Mouse (Mus musculus) urinary bladder, postnatal 14 days (tissue): ENCODE measurements around the gene Coq8a.

Experiments used
- DNase-seq: peaks from one replicate; pipeline ENCODE4 v3.0.0; 2021; ENCODE audit warnings: low spot score

The Coq8a gene

DNA sequence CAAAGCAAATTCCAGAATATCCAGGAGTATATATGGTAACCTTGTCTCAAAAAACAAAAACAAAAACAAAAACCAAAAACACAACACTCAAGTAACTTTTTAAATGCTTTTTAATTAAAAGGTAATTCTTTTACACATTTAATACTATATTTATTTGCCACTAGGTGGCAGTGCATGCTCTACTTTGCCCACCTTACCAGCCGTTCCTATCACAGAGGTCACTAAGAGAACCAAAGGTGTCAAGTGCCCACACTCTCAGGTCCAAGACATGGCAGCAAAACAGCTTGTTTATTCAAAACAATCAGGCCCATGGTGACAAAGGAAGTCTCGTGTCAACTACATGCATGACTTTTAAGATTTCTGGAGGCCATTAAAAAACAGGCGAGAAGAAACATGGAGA, 24.2 kb downstream of the Coq8a start:
- DNase-seq = no peak

DNA sequence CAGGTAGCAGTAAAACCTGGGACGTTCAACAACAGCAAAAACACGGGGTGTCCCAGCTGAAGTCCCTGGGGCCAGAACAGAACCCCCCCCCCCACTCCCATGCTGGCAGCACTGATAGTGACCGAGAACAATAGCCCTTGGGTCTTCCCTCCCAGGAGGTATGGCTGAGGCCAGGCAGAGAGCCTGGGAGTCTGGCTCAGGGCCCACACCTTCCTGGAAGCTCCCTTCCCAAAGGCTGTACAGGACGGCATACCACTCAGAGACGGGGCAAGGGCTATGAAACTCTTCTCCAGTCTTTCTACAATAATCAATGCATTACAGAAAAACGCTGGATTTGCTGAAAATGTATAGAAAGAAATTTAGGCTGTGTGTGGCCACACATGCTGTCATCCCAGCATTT, 24.7 kb downstream of the Coq8a start:
- no peak for DNase-seq

DNA sequence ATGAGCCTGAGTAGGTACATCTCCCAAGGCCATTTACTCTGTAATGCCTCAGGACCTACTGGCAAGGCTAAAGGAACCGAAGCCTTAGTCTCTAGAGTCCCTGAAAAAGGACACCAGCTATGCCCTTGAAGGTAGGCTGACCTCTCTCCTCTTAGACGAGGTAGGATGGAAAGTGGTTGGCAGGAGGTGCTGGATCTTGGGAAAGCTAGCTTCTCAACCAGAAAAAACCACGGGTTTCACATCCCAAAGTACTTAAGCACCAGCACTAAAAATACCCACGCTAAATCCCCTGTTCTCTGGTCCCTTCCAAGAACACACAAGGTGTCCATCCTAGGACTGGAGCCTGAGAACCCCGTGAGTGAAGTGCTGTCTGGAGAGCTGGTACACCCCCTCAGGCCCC, 26.4 kb downstream of the Coq8a start:
- no peak for DNase-seq

DNA sequence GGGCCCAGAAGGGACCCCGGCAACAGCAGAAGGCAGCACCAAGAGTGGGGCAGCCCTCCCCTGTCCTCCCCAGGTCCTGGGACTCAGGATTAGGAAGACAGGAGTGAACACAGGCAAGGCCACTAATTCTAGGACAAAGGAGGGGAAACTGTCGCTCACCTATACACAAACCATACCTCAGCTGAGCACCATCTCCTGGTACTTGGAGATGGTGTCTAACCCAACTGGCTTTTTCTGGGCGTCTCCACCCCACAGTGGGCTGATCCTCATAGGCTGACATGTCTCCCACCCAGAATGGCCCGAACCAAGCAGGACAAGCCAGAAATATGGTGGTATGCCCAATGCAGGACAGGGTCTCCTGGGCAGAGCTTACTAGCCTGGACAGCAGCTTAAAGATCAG, 26.8 kb downstream of the Coq8a start:
- DNase-seq = no peak

DNA sequence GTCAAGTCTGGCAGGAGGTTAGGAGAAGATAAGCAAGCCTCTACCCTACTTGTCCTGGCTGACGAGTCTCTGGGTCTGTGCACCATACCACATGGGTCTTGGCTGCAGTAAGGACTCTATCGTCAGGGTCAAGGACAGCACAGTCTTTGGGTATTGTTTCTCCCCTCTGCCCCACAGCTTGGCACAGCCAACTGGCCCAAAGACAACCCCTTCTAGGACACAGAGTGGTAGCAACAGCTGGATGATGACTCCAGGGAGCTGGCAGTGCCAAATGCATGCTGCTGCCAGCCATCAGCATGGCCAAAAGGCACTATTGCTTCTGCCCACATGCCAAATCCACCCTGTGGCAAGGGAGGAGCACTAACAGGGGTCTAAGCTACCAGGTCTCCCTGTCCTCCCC, 27.5 kb downstream of the Coq8a start:
- DNase-seq = no peak

DNA sequence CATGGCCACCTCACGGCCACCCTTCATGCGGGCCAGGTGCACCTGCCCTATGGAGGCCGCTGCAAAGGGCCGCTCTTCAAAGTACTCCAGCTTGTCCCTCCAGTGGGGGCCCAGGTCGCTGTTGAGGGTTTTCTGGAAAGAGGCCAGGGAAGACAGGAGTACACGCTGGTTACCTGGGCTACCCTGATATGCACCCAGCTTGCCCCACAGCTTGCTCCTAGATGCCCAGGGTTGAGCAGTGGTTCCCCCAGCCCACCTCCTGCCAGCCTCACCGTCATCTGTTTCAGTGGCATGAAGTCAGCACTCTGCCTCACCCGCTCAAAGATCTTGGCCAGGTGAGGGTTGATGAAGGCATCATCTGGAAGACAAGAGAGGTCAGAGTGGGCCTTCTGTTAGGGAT, 29.3 kb downstream of the Coq8a start:
- no peak for DNase-seq

DNA sequence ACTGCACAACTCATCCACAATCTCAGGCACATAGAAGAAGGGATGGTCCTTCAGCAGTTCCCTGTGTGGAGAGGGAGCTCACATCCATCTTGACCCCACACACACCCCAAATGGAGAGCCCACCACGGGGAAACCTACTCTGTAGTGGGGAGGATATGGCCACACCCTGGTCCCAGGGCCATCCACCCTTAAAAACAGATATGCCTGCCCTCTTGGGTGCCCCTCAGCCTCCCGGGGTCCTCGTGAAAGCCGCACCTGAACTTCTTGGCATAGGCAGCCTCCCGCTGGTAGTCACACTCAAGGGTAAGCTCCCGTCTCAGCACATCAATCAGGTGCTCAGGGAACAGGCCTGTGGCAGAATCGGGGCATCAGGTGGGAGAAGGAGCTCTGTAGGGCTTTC, 30.2 kb downstream of the Coq8a start:
- DNase-seq = no peak

DNA sequence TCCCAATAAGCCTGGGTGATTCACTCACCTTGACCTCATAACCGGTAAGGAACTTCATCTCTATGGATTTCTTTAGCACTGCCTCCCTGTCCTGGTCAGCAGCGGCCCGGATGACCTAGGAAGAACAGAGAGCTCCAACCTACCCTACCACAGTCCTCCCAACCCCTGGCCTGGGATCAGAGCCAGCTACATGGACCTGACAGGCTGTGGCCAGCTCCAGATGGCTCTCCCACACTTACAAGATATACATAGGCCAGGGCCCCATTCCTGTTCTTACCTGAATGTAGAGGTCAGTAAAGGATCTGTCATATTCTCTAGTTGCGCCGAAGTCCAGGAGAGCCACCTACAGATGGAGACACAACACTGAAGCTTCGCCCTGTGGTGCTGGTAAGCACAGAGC, 31.1 kb downstream of the Coq8a start:
- DNase-seq = no peak

DNA sequence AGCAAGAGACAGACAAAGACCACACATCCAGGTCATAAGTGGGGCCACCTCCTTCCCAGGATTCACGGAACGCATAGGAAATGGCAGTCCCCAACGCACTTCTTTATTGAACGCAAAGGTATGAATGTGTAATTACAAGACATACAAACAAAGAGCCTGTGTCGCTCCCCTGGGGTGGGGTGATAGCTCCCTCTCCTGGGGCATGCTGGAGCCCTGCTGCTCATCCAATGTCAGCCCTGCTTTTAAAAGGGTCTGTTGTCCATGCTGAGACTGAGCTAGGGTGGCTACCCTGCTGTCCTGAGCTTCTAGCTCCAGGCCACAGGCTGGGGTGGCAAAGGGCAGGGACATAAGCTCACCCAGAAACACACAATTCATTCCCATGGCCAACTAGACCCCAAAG, 32.9 kb downstream of the Coq8a start:
- no peak for DNase-seq

DNA sequence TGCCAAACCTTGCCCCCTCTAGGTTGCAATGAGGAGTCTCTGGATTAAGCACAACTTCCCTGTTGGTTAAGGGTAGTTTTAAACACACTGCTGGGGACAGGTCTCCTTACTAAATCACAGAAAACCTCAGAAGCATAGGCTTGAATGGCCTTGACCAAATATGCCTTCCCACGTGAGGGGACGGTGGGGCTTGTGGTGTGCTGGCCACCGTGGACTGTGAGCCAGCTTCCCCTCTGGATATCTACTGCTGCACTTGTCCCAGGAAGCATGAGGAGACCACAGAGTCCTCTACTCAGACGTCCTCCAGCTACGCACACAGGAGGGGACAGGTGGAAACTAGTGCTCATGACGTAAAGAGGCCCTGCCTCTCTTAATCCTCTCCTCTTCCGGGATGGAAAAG, 36.4 kb downstream of the Coq8a start:
- no peak for DNase-seq

DNA sequence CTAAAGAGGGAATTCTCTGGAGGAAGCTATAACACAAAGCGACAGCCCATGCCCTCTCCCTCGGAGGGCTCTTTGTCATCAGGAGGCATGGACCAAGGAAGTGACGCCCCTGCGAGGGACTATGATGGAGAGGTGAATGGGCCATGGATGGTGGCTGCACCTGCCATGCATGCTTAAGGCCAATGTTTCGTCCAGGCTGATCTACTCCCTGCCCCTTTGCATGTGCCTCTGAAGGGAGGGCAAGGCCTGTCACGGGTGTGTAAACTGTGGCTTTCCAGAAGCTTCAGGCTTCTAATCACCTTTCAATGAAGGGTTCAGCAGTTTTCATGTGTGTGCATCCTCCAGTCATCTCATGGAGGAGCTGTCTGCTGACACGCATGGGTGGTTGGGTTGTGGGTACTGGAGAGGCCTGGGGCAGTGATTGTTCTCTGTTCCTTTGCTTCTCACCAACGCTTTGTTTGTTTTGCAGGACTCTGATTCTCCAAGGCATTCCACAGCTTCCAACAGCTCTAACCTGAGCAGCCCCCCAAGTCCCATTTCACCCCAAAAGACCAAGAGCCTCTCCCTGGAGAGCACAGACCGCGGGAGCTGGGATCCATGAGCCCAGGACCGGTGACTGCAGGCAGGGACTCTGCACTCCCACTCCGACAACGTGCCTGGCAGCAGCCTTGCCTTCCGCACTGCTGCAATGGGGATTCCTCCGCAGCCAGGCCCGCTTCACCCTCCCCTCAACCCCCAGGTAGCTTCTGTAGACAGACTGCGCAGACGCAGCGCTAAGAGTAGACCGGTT, 37.6 kb downstream of the Coq8a start:
- no peak for DNase-seq

DNA sequence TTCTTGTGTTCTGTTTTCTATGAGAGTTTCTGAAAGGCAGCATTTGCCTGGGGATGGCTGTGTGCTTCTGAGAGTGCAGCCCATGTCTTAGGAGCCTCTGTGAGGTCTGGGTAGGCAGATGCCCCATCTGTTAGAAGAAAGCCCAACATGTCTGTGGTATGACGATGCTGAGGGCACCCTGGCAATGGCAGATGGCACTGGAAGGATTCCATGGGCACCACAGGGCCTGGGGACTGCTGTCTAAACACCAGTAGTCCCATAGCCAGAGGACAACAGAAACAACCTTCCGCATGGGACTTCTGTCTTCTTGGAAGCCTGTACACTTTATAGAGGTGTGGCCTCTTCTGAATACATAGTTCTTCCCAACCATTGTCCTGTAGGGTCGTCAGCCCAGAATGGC, 38.2 kb downstream of the Coq8a start:
- DNase-seq = no peak

DNA sequence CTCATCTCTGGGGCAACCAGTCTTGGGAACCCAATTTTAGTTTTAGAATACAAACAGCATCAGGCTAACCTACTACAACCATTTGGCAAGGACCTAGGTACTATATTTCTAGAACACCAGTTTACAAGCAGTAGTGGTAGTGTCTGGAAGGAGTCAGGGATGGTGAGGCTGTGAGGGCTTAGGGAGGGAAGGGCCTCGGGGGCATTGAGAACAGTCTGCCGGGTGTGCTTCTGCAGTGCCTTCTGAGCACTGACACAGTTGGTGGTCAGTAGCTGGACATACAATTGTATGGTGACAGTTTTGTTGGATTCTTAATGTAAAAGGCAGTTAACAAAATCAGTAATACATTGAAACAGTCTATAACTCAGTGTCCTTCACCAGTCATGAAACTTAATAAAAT, 38.9 kb downstream of the Coq8a start:
- DNase-seq = no peak

DNA sequence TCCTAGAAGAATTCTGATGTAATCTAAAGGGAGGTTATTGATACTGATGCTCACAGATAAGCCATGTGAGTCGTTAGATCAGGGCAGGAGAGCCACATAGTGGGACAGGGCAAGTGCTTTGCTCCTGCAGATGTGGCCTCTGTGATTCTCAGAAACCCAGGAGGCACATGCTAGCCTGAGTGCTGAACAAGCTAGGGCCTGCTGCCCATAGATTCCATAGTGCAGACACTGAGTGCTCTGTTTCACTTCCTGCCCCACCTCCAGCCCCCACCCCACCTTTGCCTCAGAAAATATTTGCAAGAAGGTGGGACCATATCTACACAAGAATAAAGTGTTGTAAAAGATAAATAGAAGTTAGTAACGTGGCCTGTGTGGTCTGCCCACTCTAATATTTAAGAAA, 40.8 kb downstream of the Coq8a start:
- peak; percentile 32 for DNase-seq

DNA sequence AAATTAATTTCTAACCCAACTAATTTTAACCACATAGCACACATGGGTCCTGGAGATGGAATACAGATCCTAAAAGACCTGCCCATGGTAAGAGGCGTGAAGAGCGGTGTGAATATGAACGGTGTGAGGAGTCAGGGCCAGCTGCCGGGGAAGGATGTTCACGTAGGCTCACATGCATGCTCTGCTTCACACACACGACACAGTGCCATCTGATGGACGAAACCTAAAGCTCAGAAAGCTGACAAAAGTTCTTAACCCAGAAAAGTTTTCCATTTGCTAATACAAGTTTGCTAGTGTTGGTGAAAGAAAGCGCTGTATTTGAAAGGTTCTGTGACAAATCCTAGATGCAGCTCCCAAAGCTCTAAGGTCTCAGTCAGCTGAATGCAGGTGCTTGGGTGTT, 48.2 kb downstream of the Coq8a start:
- DNase-seq = no peak

DNA sequence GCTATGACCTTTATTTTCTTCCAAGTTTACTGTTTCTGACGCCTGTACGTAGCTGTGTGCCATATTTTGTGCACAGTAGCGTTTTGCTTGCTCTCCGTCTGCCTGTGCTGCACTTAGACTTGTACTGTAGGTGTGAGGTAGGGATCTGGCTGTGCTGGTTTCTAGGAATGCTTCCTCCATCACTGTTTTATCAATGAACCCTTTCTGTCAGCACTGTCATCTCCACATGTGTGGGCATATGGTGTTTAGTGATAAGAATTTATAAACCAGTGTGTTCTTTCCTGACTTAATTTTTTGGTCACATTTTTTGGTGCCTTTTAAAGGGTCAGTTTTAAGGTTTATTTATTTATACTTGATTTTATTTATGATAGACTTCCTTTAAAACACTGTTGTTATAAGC, 50.8 kb downstream of the Coq8a start:
- no peak for DNase-seq

DNA sequence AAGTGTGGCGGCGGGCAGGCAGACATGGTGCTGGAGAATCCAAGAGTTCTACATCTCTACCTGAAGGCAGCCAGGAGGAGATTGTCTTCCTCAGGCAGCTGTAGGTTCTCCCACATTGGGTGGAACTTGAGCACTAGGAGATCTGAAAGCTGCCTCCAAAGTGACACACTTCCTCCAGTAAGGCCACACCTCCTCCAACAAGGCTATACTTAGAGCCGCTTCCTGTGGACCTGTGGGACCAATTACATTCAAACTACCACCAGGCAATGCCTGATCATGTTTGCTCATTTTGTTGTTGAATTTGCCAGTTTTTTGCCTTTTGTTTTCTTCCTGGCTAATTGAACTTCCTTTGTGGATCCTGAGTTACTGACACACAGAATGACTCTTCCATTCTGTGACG, 51.4 kb downstream of the Coq8a start:
- DNase-seq = no peak

DNA sequence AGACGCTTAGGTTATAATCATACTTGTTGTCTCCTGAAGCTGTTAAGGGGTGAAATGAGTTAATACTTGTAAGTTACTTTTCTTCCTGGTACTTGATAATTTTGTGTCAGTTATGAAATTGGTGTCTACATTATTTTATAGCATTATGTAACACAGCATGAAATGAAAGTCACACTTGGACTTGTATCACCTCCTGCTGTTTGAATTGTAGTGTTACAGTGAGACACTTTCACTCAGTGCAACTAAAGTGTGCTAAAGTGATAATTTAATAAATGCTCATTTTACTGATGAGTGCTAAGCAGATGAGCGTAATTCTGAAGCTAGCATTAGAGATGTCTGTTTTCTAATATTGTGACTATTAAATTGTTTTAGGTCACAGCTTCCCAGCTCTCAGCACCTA, 58.4 kb downstream of the Coq8a start:
- no peak for DNase-seq

DNA sequence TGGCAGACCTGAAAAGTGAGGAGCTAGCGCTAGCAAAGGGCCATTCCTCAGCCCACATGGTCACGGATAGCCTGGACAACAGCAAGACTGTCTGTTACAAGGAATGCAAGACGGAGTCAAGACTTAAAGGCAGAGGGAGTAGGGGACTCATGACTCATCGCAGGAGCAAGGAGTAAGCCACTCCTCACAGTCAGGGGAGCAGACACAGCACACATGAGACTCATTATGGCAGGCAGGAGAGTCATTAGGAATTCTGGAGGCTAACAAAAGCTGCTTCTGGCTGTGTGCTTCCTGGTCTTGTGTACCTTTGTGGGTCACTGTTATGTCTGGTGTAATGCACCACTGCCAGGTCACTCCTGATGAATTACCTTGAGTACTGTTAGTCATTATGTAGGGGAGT, 60.2 kb downstream of the Coq8a start:
- DNase-seq = no peak

DNA sequence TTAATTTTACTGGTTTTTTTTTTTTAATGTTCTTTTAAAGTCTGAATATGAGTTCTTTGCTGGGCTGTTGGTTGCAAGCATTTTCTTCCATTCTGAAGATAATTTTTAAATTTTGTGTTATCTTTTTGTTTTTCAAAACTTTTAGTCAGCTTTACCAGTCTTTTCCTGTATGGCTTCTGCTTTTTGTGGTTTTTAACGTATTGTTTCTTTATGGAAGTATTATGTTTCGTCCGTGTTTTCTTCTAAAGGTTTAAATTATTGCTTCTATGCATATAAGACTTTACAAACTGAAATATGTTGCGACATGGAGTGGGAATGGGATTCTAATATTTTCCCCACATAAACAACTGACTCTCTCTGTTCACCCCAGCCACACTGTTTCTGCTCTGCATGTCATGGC, 67.2 kb downstream of the Coq8a start:
- no peak for DNase-seq

DNA sequence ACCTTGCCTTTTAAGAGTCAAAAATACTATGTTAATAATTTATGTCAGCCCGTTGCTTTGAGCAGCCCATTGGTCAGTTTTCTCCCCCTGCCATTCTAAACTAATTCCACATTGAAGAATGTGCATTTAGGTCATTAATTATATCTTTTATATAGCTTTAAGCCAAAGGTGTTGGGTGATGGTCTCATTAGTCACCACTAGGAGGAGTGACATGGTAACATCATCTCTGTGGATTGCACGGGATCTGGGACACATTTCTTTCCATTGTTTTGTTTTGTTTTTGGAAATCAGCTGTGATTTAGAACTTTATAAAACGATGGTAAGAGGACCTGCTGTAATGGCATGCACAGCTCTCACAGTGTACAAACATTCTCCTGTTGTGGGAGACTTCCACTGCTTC, 68.0 kb downstream of the Coq8a start:
- no peak for DNase-seq

DNA sequence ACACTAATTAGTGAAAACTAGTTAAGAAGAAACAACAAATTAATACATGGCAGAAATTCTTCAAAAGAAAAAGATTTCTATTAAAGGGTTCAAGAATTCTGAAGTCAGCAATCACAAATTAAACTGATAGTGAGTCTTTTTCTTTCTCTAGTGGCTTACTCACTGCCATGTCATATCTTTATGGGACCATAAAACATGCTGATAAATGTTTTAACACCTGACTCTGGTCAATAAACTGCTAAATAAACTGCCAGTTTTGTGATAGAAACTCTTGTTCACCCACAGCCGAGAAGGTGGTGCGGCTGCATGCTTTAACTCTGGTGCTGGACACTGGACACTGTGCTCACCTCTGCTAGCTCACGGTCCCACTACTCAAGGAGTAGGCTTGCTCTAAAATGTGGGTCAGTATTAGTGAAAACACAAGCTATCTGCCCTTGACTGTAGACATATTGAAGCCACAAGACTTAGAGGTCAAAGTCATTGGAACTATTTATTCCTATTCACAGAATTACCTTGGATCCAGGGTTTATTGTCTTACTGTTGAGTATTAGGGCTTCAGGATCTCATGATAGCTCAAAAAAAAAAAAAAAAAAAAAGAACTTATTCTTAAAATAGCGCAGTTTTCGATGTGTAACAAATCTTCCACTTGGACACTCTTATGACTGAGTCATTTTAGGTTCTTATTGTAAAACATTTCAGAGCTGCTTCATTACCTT, 71.2 kb downstream of the Coq8a start:
- no peak for DNase-seq

DNA sequence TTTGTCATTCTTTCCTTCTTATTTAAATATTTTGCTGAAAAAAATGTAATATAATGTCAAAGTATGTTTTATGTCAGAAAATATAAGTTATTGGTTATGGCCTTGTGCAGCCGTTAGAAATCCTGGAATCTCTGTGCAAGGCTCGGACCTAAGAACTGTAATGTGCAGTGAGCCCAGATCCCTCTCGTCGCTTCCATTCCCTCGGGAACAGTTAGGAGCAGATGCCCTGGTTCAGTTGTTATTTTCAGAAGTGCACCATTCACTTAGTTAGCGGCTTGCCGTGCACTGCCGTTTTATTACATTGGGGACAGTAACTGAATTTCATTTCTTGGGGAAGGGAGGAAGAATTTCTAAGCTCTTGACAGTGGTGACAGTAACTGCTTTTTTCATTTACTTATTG, 81.2 kb downstream of the Coq8a start:
- no peak for DNase-seq

DNA sequence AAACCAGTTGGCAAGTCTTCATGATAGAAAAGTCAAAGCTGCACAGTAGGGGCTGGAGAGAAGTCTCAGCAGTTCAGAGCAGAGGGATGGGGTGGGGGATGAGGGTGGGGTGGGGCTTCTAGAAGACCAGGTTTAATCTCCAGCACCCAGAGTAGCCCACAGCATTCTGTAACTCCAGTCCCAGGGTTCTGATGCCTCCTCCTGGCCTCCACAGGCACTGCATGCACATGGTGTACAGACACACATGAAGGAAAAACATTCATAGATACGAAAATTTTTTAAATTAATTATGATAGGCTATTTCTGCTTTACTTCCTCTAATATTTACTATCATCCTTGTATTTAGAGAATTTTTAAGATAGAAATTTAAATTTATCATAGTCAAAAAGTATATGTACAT, 82.9 kb downstream of the Coq8a start:
- DNase-seq = peak; percentile 8
